8 mouse cellular contexts compared by ENCODE assay signal in the genomic region with DNA sequence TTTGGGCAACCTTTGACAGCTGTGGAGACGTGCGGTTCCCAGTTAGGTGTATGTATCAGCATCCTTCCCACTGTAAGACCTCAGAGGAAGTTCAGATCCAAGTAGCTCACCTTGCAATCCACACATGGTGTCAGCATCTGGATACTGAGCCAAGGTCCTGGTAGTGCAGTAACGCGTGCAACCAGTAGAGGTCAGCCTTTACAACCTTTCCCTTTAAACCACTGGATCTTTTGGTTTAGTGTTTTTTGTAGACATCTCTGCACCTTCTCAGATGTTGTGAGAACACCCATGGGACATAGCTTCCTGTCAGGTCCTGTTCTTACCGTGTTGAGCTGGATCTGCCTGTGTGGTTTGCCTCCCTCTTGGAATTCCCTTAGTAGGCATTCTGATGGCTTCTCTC. TPM values are rescaled to one million over a fixed set of nuclear protein-coding genes. Genes with fewer than 3 reads are reported as not detected.
DNase-seq lines count a peak whose midpoint lies in the region; ATAC-seq and TF ChIP-seq lines count a peak whose summit lies in the region.

No protein-coding gene starts in this region.

- no peak for ATAC-seq in heart, embryonic 12.5 days (ENCODE audit: insufficient number of reproducible peaks, low FRiP score)
- ATAC-seq in stomach, postnatal 0 days (ENCODE audit: low FRiP score, low TSS enrichment) = 0 out of 2 replicates have a peak, but pooled peaks have one; percentile 22

- peaks cover 7% of the 10 kb centered on the region for H3K4me1 ChIP-seq in heart, embryonic 12.5 days (replicated peaks)
- H3K4me1 ChIP-seq in stomach, postnatal 0 days (replicated peaks; ENCODE audit: control insufficient read depth, insufficient read depth) = 0 out of 2 replicates have a peak, but pooled peaks cover 3% of the 10 kb centered on the region

- H3K4me2 ChIP-seq in heart, embryonic 12.5 days = no peak overlapping the region
- H3K4me2 ChIP-seq in stomach, postnatal 0 days (replicated peaks; ENCODE audit: low read depth) = no peak overlapping the region

- intact Hi-C loops in heart, postnatal 36 days (cut with DNase I) = loop anchor here (10.0 kb wide), 1 partner anchor 827 kb away; no protein-coding TSS in a partner anchor
- intact Hi-C loops in left cerebral cortex, postnatal 14 days (cut with DNase I) = loop anchor here (2.0 to 10.0 kb wide), 3 partner anchors 127 to 827 kb away; partner anchors contain the start of genes Caps2 and Glipr1l3

- peak; percentile 23 to 48 for DNase-seq in heart, adult 9 months (ENCODE audit: low spot score in 2 of 2)
- peak; percentile 82 for DNase-seq in R1 (ENCODE audit: low read depth, low spot score)
- DNase-seq in cerebellum, postnatal 4 days (ENCODE audit: low spot score in 2 of 2) = peak; percentile 36 to 57
- peak; percentile 55 to 69 for DNase-seq in heart, postnatal 36 days
- peak; percentile 71 to 74 for DNase-seq in left cerebral cortex, postnatal 14 days (ENCODE audit: low spot score in 2 of 2)
- DNase-seq in naive thymus-derived CD4-positive, alpha-beta T cell, adult 2 months (ENCODE audit: low read depth) = peak; percentile 89
- peak; percentile 68 for DNase-seq in stomach, postnatal 0 days (ENCODE audit: low spot score)

- 33% methylated on average over 5 of the region's 5 CpGs for WGBS in heart, embryonic 12.5 days
- 38% methylated on average over 5 of the region's 5 CpGs for WGBS in stomach, postnatal 0 days

- peak; percentile 96 for TF ChIP-seq CTCF in stomach, postnatal 0 days (IDR thresholded peaks at IDR 0.05; ENCODE audit: low read depth)

- no peak for TF ChIP-seq EP300 in stomach, postnatal 0 days (optimal IDR thresholded peaks at IDR 0.05)

- no peaks in the 10 kb centered on the region for H3K9me3 ChIP-seq in heart, embryonic 12.5 days (replicated peaks)
- no peaks in the 10 kb centered on the region for H3K9me3 ChIP-seq in stomach, postnatal 0 days (ENCODE audit: control insufficient read depth, low read length)

- no peak overlapping the region for H3K27ac ChIP-seq in heart, embryonic 12.5 days (ENCODE audit: poor library complexity, severe bottlenecking)
- H3K27ac ChIP-seq in stomach, postnatal 0 days (replicated peaks) = no peak overlapping the region

- no peaks in the 10 kb centered on the region for H3K27me3 ChIP-seq in heart, embryonic 12.5 days (replicated peaks)
- H3K27me3 ChIP-seq in stomach, postnatal 0 days (ENCODE audit: control insufficient read depth, insufficient read depth, low read length) = no peaks in the 10 kb centered on the region

- H3K4me3 ChIP-seq in heart, embryonic 12.5 days = no peak overlapping the region
- H3K4me3 ChIP-seq in stomach, postnatal 0 days (ENCODE audit: low read depth, low read length) = no peak overlapping the region

- peaks cover 53% of the 10 kb centered on the region for H3K36me3 ChIP-seq in heart, embryonic 12.5 days
- peaks cover 9% of the 10 kb centered on the region; the same call in 1 of the 2 replicates for H3K36me3 ChIP-seq in stomach, postnatal 0 days (ENCODE audit: control insufficient read depth, insufficient read depth, low read length)

- no peak overlapping the region for H3K9ac ChIP-seq in heart, embryonic 12.5 days
- no peak overlapping the region for H3K9ac ChIP-seq in stomach, postnatal 0 days (ENCODE audit: low read length)

RNA-seq across cellular contexts. Expression of gene Krr1, which starts 5.1 kb away (rescaled TPM):
- 29.8 and 32.8 TPM in 2 replicates for polyA plus RNA-seq in heart, embryonic 12.5 days (2016; fragmentation: Nextera tagmentation; extraction: Ambion mirVana)
- total RNA-seq in heart, postnatal 36 days (2021) = 10 to 100 TPM; 25.6 to 26.2 TPM
- 10 to 100 TPM; 31.0 to 33.5 TPM for total RNA-seq in left cerebral cortex, postnatal 14 days (2021)
- 17.6 and 18.6 TPM in 2 replicates for polyA plus RNA-seq in stomach, postnatal 0 days (2015; fragmentation: Nextera tagmentation; extraction: Ambion mirVana)

RNA-seq across cellular contexts. Expression of gene Glipr1, which starts 24.8 kb away (rescaled TPM):
- 1.6 and 2.6 TPM in 2 replicates for polyA plus RNA-seq in heart, embryonic 12.5 days (2016; fragmentation: Nextera tagmentation; extraction: Ambion mirVana)
- 1 to 10 TPM; 1.2 to 1.8 TPM for total RNA-seq in heart, postnatal 36 days (2021)
- under 1 TPM; 0.53 to 0.75 TPM for total RNA-seq in left cerebral cortex, postnatal 14 days (2021)
- 12.9 and 16.0 TPM in 2 replicates for polyA plus RNA-seq in stomach, postnatal 0 days (2015; fragmentation: Nextera tagmentation; extraction: Ambion mirVana)

Comparison
In these comparisons a context has a peak if more than half of its experiments do, and no peak if none do; other contexts are left out.
1. DNase-seq: peak in every context shown above with its lines; median percentile 89 in naive thymus-derived CD4-positive, alpha-beta T cell, adult 2 months; 82 in R1; 72 in left cerebral cortex, postnatal 14 days; 68 in stomach, postnatal 0 days; 62 in heart, postnatal 36 days; 46 in cerebellum, postnatal 4 days; 36 in heart, adult 9 months.